Mouse (Mus musculus) left cerebral cortex, postnatal 4 days (tissue): ENCODE results near the gene Bcs1l. TPM values are rescaled to one million over a fixed set of nuclear protein-coding genes. Genes with fewer than 3 reads are reported as not detected.

Experiments used
- microRNA-seq: library from miRNA; unstranded; fragments of <30 nt; microRNA quantifications from one replicate; pipeline ENCODE4 v1.2.0, GENCODE M21; 2022
- total RNA-seq, 2 experiments: library from RNA; stranded (reverse); gene quantifications; 2 replicates each; pipeline ENCODE4 v1.2.3; 2021

The Bcs1l gene
- total RNA-seq, 2 experiments from 2014 or later, result 19.8 to 24.1 TPM

Small RNA genes lying within 50 kb of the gene (microRNA-seq; reads per million reads assigned to microRNA genes)
- gene Gm25035, result not detected

Other genes starting within 250 kb of the Bcs1l start
- gene Catip, start 226.2 kb upstream of the Bcs1l start, total RNA-seq, result 1 to 10 TPM in 1 of 2 experiments, under 1 TPM in 1; 0.74 to 1.1 TPM
- 1 to 10 TPM; 1.2 to 2.2 TPM for gene Slc11a1, start 213.1 kb upstream of the Bcs1l start, total RNA-seq
- gene Ctdsp1, start 196.8 kb upstream of the Bcs1l start, total RNA-seq, result 10 to 100 TPM; 19.2 to 20.8 TPM
- under 1 TPM; 0.72 to 0.81 TPM for gene Vil1, start 178.9 kb upstream of the Bcs1l start, total RNA-seq
- 10 to 100 TPM; 43.9 to 48.1 TPM for gene Cnot9, start 82.2 kb upstream of the Bcs1l start, total RNA-seq
- gene Plcd4, start 45.4 kb upstream of the Bcs1l start, total RNA-seq, result 1 to 10 TPM; 3.7 TPM
- 10 to 100 TPM; 24.3 to 26.6 TPM for gene Usp37, start 44.0 kb upstream of the Bcs1l start, total RNA-seq
- 10 to 100 TPM; 24.7 to 24.8 TPM for gene Zfp142, start within 50 bp of the Bcs1l start, total RNA-seq
- gene Rnf25, start 13.1 kb downstream of the Bcs1l start, total RNA-seq, result 10 to 100 TPM; 58.7 to 64.9 TPM
- 10 to 100 TPM; 20.6 to 25.2 TPM for gene Stk36, start 13.2 kb downstream of the Bcs1l start, total RNA-seq
- 10 to 100 TPM; 37.3 to 42.6 TPM for gene Ttll4, start 73.5 kb downstream of the Bcs1l start, total RNA-seq
- gene Cyp27a1, start 125.3 kb downstream of the Bcs1l start, total RNA-seq, result under 1 TPM; 0.70 TPM
- not detected for gene Prkag3, start 160.9 kb downstream of the Bcs1l start, total RNA-seq
- 1 to 10 TPM; 3.5 to 5.1 TPM for gene Wnt6, start 183.6 kb downstream of the Bcs1l start, total RNA-seq
- under 1 TPM in 1 of 2 experiments, not detected in 1; 0.38 TPM for gene Wnt10a, start 203.2 kb downstream of the Bcs1l start, total RNA-seq